Mouse (Mus musculus): ENCODE data around the gene Zbtb9.
A peak's percentile ranks its signal among the peaks of the same experiment; 100 is the strongest.
"Not testable (repeated sequence)": the region's sequence is repeated elsewhere in the genome, so short reads cannot be mapped to it uniquely, and the experiment has no call there.

Gene Zbtb9

DNA sequence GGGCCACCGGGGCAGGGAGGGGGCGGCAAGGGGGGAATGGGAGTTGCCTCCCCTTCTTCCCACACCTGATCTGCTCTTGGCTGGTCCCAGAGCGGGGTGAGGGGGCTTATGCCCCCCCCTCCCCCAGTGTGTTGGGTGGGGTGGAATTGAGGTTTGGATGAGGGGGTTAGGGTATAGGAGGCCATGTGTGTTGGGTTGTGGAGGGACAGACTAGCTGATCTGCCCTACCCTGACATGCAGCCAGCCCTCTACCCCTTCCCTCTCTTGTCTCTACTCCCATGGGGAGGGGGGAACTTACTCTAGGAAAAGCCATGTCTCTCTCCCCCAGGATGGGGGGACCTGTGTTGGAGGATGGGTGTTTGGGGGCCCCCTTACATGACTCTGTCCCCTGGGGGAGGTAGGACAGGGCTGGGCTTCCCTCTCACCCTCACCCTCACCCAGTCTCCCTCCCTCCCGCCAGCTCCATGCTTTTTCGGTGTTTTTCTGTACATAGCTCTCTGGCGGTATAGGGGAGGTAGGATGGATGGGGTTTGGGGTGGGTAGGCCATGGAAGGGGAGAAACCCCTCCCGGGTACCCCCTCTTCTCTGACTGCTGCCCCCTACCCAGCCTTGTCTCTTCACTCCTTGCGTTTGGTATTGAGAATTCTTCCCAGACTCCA is 1.6 kb upstream of the Zbtb9 start:
- DNase-seq (ENCODE audit: low spot score) = no peak

- DNase-seq (ENCODE audit: low spot score) = no peak
Observed at GRCm38 (mm10) chr17:26972107-26972506, 860 bp upstream of the Zbtb9 start.

DNA sequence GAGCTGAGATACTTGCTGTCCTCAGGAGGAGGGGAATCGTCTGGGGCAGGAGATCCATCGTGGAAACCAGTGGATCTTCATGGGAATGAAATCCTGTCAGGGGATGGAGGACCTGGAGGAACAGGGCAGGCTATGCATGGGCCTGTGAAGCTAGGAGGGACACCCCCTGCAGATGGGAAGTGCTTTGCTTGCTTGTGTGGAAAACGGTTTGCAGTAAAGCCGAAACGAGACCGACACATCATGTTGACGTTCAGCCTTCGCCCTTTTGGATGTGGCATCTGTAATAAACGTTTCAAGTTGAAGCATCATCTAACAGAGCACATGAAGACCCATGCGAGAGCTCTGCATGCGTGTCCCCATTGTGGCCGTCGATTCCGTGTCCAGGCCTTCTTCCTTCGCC is 1.6 kb downstream of the Zbtb9 start:
- no peak for DNase-seq (ENCODE audit: low spot score)

DNA sequence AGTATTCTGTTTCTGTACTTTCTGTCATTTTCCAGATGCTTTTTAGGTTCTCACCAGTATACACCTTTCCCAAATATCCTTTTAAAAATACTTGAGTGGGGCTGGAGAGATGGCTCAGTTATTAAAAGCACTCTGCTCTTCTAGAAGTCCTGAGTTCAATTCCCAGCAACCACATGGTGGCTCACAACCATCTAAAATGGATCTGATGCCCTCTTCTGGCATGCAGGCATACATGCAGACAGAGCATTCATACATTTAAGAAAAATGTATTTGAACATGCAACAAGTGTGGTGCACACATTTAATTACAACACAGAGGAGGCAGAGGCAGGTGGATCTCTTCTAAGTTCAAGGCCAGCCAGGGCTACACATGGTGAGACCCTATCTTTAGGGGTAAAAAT is 2.4 kb downstream of the Zbtb9 start:
- no peak for DNase-seq (ENCODE audit: low spot score)

- not testable (repeated sequence) for DNase-seq (ENCODE audit: low spot score)
Observed at GRCm38 (mm10) chr17:26977354-26977753, 4.4 kb downstream of the Zbtb9 start.

- DNase-seq (ENCODE audit: low spot score) = no peak
Observed at GRCm38 (mm10) chr17:26979426-26979825, 6.5 kb downstream of the Zbtb9 start.

DNA sequence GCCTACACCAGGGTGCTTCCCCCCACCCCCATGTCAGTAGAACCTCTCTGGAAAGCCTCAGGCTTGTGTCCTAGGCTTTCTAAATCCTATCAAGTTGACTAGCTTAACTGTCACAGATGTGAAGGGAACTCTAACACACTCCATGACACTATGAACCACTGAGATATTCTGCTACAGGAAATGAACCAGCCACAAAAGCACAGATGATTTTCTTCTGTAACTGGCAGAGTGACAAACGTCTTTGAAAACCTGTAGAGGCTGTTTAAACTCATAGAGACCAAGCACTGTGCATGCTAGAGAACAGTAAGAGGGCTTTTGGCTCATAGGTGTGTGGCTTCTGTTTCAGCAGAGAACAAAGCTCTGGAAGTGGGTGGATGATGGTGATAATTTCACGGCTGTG is 8.1 kb downstream of the Zbtb9 start:
- DNase-seq (ENCODE audit: low spot score) = no peak

DNA sequence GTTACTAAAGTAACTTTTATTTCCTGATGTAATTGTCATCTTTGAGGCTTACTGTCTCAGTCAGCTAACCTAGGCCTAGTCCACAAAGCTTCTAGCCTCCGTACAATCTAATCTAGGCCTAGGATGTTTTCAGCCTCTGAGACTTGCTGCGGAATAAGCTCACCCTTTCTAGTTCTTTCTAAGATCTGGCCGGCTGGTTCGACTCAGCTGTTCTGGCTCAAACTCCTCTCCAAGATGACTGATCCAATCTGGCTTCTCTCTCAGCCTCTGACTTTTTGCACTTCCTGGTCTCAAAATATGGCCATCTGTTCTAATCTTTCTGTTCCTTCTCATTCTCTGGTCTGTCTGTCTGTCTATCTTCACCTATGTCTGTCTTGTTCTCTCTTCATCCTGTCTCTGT is 10.4 kb downstream of the Zbtb9 start:
- DNase-seq (ENCODE audit: low spot score) = no peak

GRCm38 (mm10) chr17:26985503-26986179 is 12.7 kb downstream of the Zbtb9 start:
- no peak for DNase-seq (ENCODE audit: low spot score)

- no peak for DNase-seq (ENCODE audit: low spot score)
Observed at GRCm38 (mm10) chr17:26990521-26990920, 17.6 kb downstream of the Zbtb9 start.

DNA sequence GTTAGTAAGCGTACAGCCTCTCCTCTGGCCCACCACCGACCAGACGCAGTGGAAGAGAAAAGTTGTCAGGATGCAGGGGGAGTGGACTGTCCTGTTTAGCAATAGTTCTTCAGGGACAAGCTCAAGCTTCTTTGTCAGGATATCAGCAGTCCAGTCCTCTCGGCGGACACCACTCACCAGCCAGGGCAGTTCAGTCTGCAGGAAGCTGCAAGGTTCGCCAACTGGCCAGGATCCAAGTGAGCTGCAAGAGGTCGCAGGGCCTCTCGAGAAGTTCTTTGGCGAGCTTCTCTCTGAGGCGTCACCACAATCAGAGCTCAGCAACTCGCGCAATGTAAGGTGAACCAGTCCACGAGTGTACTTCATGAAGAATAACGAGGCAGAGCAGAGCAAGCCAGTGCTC is 21.4 kb downstream of the Zbtb9 start:
- no peak for DNase-seq (ENCODE audit: low spot score)

DNA sequence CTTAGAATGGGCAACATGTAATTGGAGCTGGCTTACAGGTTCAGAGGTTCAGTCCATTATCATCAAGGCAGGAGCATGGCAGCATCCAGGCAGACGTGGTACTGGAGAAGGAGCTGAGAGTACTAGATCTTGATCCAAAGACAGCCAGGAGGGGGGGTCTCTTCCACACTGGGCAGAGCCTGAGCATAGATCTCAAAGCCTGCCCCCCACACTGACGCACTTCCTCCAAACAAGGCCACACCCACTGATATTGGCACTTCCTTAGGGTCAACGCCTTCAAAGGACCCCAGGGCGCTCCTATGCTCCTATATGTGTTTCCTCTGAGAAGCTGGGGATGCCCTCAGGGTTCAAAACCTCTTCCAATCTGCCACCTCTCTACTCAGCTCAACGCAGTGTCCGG is 22.0 kb downstream of the Zbtb9 start:
- no peak for DNase-seq (ENCODE audit: low spot score)

GRCm38 (mm10) chr17:26995562-26995961 is 22.6 kb downstream of the Zbtb9 start:
- DNase-seq (ENCODE audit: low spot score) = no peak

DNA sequence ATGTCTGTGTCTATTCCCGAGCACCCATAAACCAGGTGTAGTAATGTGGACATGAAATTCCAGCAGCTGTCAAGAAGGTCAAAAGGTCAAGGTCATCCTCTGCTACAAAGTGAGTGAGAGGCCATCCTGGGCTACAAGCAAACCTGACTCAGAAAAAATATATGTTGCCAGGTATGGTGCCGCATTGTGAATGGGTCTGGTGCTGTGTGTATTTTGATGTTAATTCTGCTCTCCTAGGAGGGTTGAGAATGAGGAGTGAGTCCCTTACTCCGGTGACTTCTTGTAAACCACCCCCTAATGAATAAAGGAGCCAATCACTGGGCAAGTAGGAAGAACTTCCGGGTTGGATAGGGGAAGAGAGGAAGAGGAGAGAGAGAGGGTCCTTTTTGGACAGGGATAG is 24.7 kb downstream of the Zbtb9 start:
- no peak for DNase-seq (ENCODE audit: low spot score)

DNA sequence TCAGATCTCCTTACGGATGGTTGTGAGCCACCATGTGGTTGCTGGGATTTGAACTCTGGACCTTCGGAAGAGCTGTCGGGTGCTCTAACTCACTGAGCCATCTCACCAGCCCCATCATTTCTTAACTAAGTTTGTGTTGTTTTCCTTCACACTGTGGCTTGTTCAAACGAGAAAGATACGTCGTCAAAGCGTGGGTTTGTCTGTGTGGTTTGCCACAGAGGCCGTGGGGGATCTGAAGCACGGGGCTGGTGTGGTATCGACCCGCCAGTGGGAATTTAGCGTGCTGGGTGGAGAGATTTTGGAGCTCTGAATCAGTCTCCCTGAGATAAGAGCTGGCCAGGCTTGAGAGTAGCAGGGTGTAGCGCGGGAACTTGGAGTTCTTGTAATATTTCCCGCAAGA is 25.3 kb downstream of the Zbtb9 start:
- DNase-seq (ENCODE audit: low spot score) = no peak

GRCm38 (mm10) chr17:26999996-27000395 is 27.0 kb downstream of the Zbtb9 start:
- no peak for DNase-seq (ENCODE audit: low spot score)

DNA sequence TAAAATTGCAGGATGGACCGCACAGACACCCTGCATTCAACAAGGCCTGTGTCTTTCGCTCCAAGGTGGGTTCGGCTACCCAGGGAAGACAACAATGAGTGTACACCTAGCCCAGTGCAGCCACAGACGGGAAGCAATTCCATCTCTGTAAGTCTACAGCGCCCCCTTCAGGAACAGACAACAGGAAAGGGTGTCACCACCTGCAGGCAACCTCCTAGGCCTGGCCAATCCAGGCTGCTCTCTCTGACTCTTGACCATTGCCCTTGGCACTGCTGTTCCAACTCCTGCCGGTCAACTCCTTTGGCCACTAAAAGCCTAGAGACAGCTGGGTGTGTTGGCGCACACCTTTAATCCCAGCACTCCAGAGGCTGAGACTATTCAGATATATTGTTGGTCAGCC is 28.2 kb downstream of the Zbtb9 start:
- no peak for DNase-seq (ENCODE audit: low spot score)

GRCm38 (mm10) chr17:27001889-27002288 is 28.9 kb downstream of the Zbtb9 start:
- peak; percentile 29 for DNase-seq (ENCODE audit: low spot score)

GRCm38 (mm10) chr17:27004431-27004830 is 31.5 kb downstream of the Zbtb9 start:
- DNase-seq (ENCODE audit: low spot score) = peak; percentile 60

GRCm38 (mm10) chr17:27004903-27005485 is 32.0 kb downstream of the Zbtb9 start:
- DNase-seq (ENCODE audit: low spot score) = no peak

GRCm38 (mm10) chr17:27005644-27006043 is 32.7 kb downstream of the Zbtb9 start:
- no peak for DNase-seq (ENCODE audit: low spot score)

- DNase-seq (ENCODE audit: low spot score) = no peak
Observed at GRCm38 (mm10) chr17:27008277-27008676, 35.3 kb downstream of the Zbtb9 start.

DNA sequence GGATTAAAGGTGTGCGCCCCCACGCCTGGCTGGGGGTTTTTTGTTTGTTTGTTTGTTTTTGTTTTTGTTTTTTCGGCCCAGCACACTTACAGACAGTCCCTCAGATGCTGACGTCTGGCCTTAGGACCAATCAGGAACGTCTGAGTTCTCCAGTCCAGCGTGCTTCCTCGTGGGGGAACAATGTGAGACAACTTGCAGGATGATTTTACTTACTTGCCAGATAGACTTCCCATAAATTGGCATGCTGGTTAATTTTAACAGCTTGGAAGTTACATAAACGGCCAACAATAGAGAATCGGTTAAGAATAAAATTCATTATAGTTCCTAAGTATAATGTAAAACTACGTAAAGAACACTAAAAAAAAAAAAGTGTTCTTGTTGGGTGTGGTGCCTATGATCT is 38.2 kb downstream of the Zbtb9 start:
- no peak for DNase-seq (ENCODE audit: low spot score)

Data from retina, embryonic 14.5 days (tissue).